Mouse (Mus musculus): ENCODE data around the gene Gm10762.

DNA sequence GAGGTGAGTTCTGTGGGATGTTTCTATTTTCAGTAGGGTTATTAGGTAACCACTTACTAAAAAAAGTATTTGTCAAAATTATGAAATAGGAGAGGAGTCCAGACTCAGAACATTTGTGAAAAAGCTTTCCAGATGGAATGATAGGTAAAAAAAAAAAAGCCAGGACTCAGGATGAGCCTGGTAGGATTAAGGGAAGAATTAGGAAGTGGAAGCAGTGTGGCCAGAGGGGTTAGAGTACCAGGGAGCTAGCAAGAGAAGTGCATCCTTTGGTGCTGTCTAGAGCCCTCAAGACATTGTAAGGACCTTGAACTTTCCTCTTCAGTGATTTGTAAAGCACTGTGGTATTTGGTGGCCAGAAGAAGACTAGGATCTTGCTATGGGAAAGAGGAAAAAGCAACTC, 4.8 kb upstream of the Gm10762 start:
- TF ChIP-seq CTCF (IDR thresholded peaks at IDR 0.05; ENCODE audit: low read depth, low read length): no peak
- TF ChIP-seq POLR2A (IDR thresholded peaks at IDR 0.05; ENCODE audit: insufficient read depth, low read length): no peak

Measured in ES-Bruce4 (cell line).